Mouse (Mus musculus) intestine, embryonic 16.5 days (tissue): ENCODE data around the gene Prtg. TPM values are rescaled to one million over a fixed set of nuclear protein-coding genes. Genes with fewer than 3 reads are reported as not detected.
A peak's percentile ranks its signal among the peaks of the same experiment; 100 is the strongest.

Source experiments
- ATAC-seq: fragments of 200-750 bp; cut with Nextera tagmentation; 2 replicates; pipeline ENCODE4 v1.8.0; 2017; ENCODE audit warnings: moderate TSS enrichment, moderate library complexity
- H3K27ac ChIP-seq: fragments of 300-500 bp; sonication (generic); 2 replicates; pipeline ENCODE4 v1.5.1; 2014; ENCODE audit warnings: mild to moderate bottlenecking, low read length
- H3K27me3 ChIP-seq: fragments of 300-500 bp; sonication (generic); replicated peaks from 2 replicates; pipeline ENCODE4 v1.6.1; 2014; ENCODE audit warnings: low read length, control low read depth, mixed read lengths; ENCODE audit not compliant: control insufficient read depth, insufficient read depth
- H3K36me3 ChIP-seq: fragments of 300-500 bp; sonication (generic); 2 replicates; pipeline ENCODE4 v1.6.1; 2014; ENCODE audit warnings: low read length, control low read depth; ENCODE audit not compliant: control insufficient read depth, insufficient read depth
- H3K4me1 ChIP-seq: fragments of 300-500 bp; sonication (generic); 2 replicates; pipeline ENCODE4 v1.6.1; 2014; ENCODE audit warnings: low read length, control low read depth, mixed read lengths; ENCODE audit not compliant: control insufficient read depth, insufficient read depth
- H3K4me2 ChIP-seq: fragments of 300-500 bp; sonication (generic); 2 replicates; pipeline ENCODE4 v1.6.1; 2014; ENCODE audit warnings: low read depth, low read length, control low read depth
- H3K4me3 ChIP-seq: fragments of 300-500 bp; sonication (generic); 2 replicates; pipeline ENCODE4 v1.5.1; 2014; ENCODE audit warnings: mild to moderate bottlenecking, low read length
- H3K9ac ChIP-seq: fragments of 300-500 bp; sonication (generic); 2 replicates; pipeline ENCODE4 v1.6.1; 2014; ENCODE audit warnings: low read depth, low read length
- H3K9me3 ChIP-seq: fragments of 300-500 bp; sonication (generic); 2 replicates; pipeline ENCODE4 v1.6.1; 2016; ENCODE audit warnings: low read length, control low read depth; ENCODE audit not compliant: control insufficient read depth
- WGBS: fragments of 180-500 bp; shearing (Covaris S2); extraction: QIAGEN DNeasy Blood & Tissue Kit; methylation state at CpG from one replicate; pipeline ENCODE4 v1.1.7; 2014; 5-methylcytosine and 5-hydroxymethylcytosine counted together
- polyA plus RNA-seq: library from polyadenylated mRNA; unstranded; fragments of >200 nt; fragmentation: Nextera tagmentation; extraction: Ambion mirVana; gene quantifications from 2 replicates; pipeline ENCODE4 v1.2.1, GENCODE M21; 2015

Gene Prtg
- polyA plus RNA-seq, 1 experiment from 2014 or later = 0.32 TPM

- Histone ChIP-seq H3K4me2 (no peak overlapping the region), H3K9ac (no peak overlapping the region), H3K9me3 (no peaks in the 10 kb centered on the region), H3K4me1 (peaks cover 21% of the 10 kb centered on the region), H3K27me3 (no peaks in the 10 kb centered on the region), H3K4me3 (no peak overlapping the region), H3K36me3 (no peaks in the 10 kb centered on the region), H3K27ac (0 out of 2 replicates have a peak overlapping the region, but pooled peaks have one; percentile 14)
- 29% methylated on average over 16 of the region's 16 CpGs for WGBS
- ATAC-seq = peak; percentile 31; the same call in 1 of the 2 replicates
These were observed 73.7 kb downstream of the Prtg start for GRCm38 (mm10) chr9:72880225-72880960.

- WGBS = 26% methylated on average over 15 of the region's 15 CpGs
- Histone ChIP-seq H3K27ac (0 out of 2 replicates have a peak overlapping the region, but pooled peaks have one; percentile 14), H3K4me1 (peaks cover 21% of the 10 kb centered on the region), H3K9me3 (no peaks in the 10 kb centered on the region), H3K36me3 (no peaks in the 10 kb centered on the region), H3K4me2 (no peak overlapping the region), H3K27me3 (no peaks in the 10 kb centered on the region), H3K9ac (no peak overlapping the region), H3K4me3 (no peak overlapping the region)
- ATAC-seq = 0 out of 2 replicates have a peak, but pooled peaks have one; percentile 41
These were observed 74.5 kb downstream of the Prtg start for GRCm38 (mm10) chr9:72881026-72881768.

GRCm38 (mm10) chr9:72883940-72884339 is 77.3 kb downstream of the Prtg start:
- 12% methylated on average over 3 of the region's 3 CpGs for whole genome bisulfite sequencing

GRCm38 (mm10) chr9:72889777-72890176 is 83.1 kb downstream of the Prtg start:
- Histone ChIP-seq H3K4me3 (no peak overlapping the region), H3K4me2 (no peak overlapping the region), H3K27ac (no peak overlapping the region), H3K9me3 (no peaks in the 10 kb centered on the region), H3K27me3 (no peaks in the 10 kb centered on the region), H3K4me1 (no peaks in the 10 kb centered on the region), H3K9ac (no peak overlapping the region), H3K36me3 (no peaks in the 10 kb centered on the region)
- WGBS = 77% methylated on average over 1 of the region's 1 CpGs
- ATAC-seq = no peak

More at GRCm38 (mm10) chr9:72883940-72884339, 77.3 kb downstream of the Prtg start:
- Histone ChIP-seq H3K27ac (no peak overlapping the region), H3K27me3 (no peaks in the 10 kb centered on the region), H3K36me3 (no peaks in the 10 kb centered on the region), H3K9me3 (no peaks in the 10 kb centered on the region), H3K4me1 (peaks cover 18% of the 10 kb centered on the region), H3K4me3 (no peak overlapping the region), H3K4me2 (no peak overlapping the region), H3K9ac (no peak overlapping the region)
- ATAC-seq = peak; percentile 60

GRCm38 (mm10) chr9:72890499-72891085 is 83.9 kb downstream of the Prtg start:
- no peaks in the 10 kb centered on the region for H3K36me3 ChIP-seq
- no peak overlapping the region for H3K4me2 ChIP-seq
- no peak overlapping the region for H3K4me3 ChIP-seq
- 81% methylated on average over 10 of the region's 10 CpGs for WGBS
- H3K9me3 ChIP-seq = no peaks in the 10 kb centered on the region
- no peaks in the 10 kb centered on the region for H3K4me1 ChIP-seq
- H3K27me3 ChIP-seq = no peaks in the 10 kb centered on the region
- H3K27ac ChIP-seq = no peak overlapping the region
- H3K9ac ChIP-seq = no peak overlapping the region
- no peak for ATAC-seq

- Histone ChIP-seq H3K4me3 (no peak overlapping the region), H3K36me3 (no peaks in the 10 kb centered on the region), H3K4me2 (no peak overlapping the region), H3K27me3 (no peaks in the 10 kb centered on the region), H3K27ac (no peak overlapping the region), H3K4me1 (no peaks in the 10 kb centered on the region), H3K9me3 (no peaks in the 10 kb centered on the region), H3K9ac (no peak overlapping the region)
- 92% methylated on average over 5 of the region's 5 CpGs for WGBS
- no peak for ATAC-seq
These were observed 86.1 kb downstream of the Prtg start for GRCm38 (mm10) chr9:72892761-72893160.

- Histone ChIP-seq H3K9ac (no peak overlapping the region), H3K36me3 (no peaks in the 10 kb centered on the region), H3K27me3 (no peaks in the 10 kb centered on the region), H3K4me3 (no peak overlapping the region), H3K27ac (no peak overlapping the region), H3K4me2 (no peak overlapping the region), H3K4me1 (no peaks in the 10 kb centered on the region), H3K9me3 (no peaks in the 10 kb centered on the region)
- WGBS = 93% methylated on average over 6 of the region's 6 CpGs
- no peak for ATAC-seq
These were observed 88.2 kb downstream of the Prtg start for GRCm38 (mm10) chr9:72894796-72895352.

- Histone ChIP-seq H3K36me3 (no peaks in the 10 kb centered on the region), H3K9me3 (no peaks in the 10 kb centered on the region), H3K4me2 (no peak overlapping the region), H3K4me3 (no peak overlapping the region), H3K27ac (no peak overlapping the region), H3K27me3 (no peaks in the 10 kb centered on the region), H3K9ac (no peak overlapping the region), H3K4me1 (no peaks in the 10 kb centered on the region)
- ATAC-seq = no peak
- 85% methylated on average over 8 of the region's 8 CpGs for WGBS
These were observed 95.4 kb downstream of the Prtg start for GRCm38 (mm10) chr9:72902057-72902456.

GRCm38 (mm10) chr9:72902611-72903010 is 95.9 kb downstream of the Prtg start:
- 85% methylated on average over 5 of the region's 5 CpGs for WGBS
- H3K27ac ChIP-seq = no peak overlapping the region
- no peak overlapping the region for H3K9ac ChIP-seq
- H3K4me1 ChIP-seq = no peaks in the 10 kb centered on the region
- no peak overlapping the region for H3K4me2 ChIP-seq
- no peak overlapping the region for H3K4me3 ChIP-seq
- no peaks in the 10 kb centered on the region for H3K36me3 ChIP-seq
- no peaks in the 10 kb centered on the region for H3K9me3 ChIP-seq
- ATAC-seq = no peak
- no peaks in the 10 kb centered on the region for H3K27me3 ChIP-seq
